Mouse (Mus musculus): ENCODE results near the gene Lrrc8b. TPM values are rescaled to one million over a fixed set of nuclear protein-coding genes. Genes with fewer than 3 reads are reported as not detected.
A peak's percentile ranks its signal among the peaks of the same experiment; 100 is the strongest.

The Lrrc8b gene
- polyA plus RNA-seq, 1 experiment, result 19.2 TPM

- no peaks in the 10 kb centered on the region for H3K27me3 ChIP-seq (ENCODE audit: control insufficient read depth, insufficient read depth, low read length)
- WGBS, result 89% methylated on average over 6 of the region's 6 CpGs
- H3K4me1 ChIP-seq (replicated peaks; ENCODE audit: control insufficient read depth, insufficient read depth, low read length), result peaks cover 5% of the 10 kb centered on the region
- no peak for DNase-seq
- no peaks in the 10 kb centered on the region for H3K36me3 ChIP-seq (ENCODE audit: control insufficient read depth, insufficient read depth, low read length)
- H3K4me3 ChIP-seq (ENCODE audit: control insufficient read depth, insufficient read depth, low read length), result no peak overlapping the region
- TF ChIP-seq CTCF (IDR thresholded peaks at IDR 0.05; ENCODE audit: borderline replicate concordance, control insufficient read depth, extremely low read depth, insufficient read depth, low read length, poor library complexity) (no peak), POLR2A (IDR thresholded peaks at IDR 0.05; ENCODE audit: control insufficient read depth, extremely low read depth, insufficient read depth, low read length, poor library complexity) (no peak)
- H3K27ac ChIP-seq (ENCODE audit: control insufficient read depth, insufficient read depth, low read length), result no peak overlapping the region
Observed at GRCm38 (mm10) chr5:105410521-105411293, 4.9 kb upstream of the Lrrc8b start.

GRCm38 (mm10) chr5:105411294-105411570 is 4.3 kb upstream of the Lrrc8b start:
- Histone ChIP-seq H3K4me1 (replicated peaks; ENCODE audit: control insufficient read depth, insufficient read depth, low read length) (peaks cover 6% of the 10 kb centered on the region), H3K4me3 (ENCODE audit: control insufficient read depth, insufficient read depth, low read length) (no peak overlapping the region), H3K27ac (ENCODE audit: control insufficient read depth, insufficient read depth, low read length) (no peak overlapping the region), H3K27me3 (ENCODE audit: control insufficient read depth, insufficient read depth, low read length) (no peaks in the 10 kb centered on the region), H3K36me3 (ENCODE audit: control insufficient read depth, insufficient read depth, low read length) (no peaks in the 10 kb centered on the region)
- TF ChIP-seq CTCF (IDR thresholded peaks at IDR 0.05; ENCODE audit: borderline replicate concordance, control insufficient read depth, extremely low read depth, insufficient read depth, low read length, poor library complexity), result no peak
- TF ChIP-seq POLR2A (IDR thresholded peaks at IDR 0.05; ENCODE audit: control insufficient read depth, extremely low read depth, insufficient read depth, low read length, poor library complexity), result no peak
- WGBS, result 80% methylated on average over 4 of the region's 4 CpGs
- DNase-seq, result no peak

GRCm38 (mm10) chr5:105411768-105412167 is 3.8 kb upstream of the Lrrc8b start:
- H3K27me3 ChIP-seq (ENCODE audit: control insufficient read depth, insufficient read depth, low read length), result no peaks in the 10 kb centered on the region
- H3K4me1 ChIP-seq (replicated peaks; ENCODE audit: control insufficient read depth, insufficient read depth, low read length), result peaks cover 8% of the 10 kb centered on the region
- WGBS, result 92% methylated on average over 2 of the region's 2 CpGs
- TF ChIP-seq POLR2A (IDR thresholded peaks at IDR 0.05; ENCODE audit: control insufficient read depth, extremely low read depth, insufficient read depth, low read length, poor library complexity), result no peak
- no peak for TF ChIP-seq CTCF (IDR thresholded peaks at IDR 0.05; ENCODE audit: borderline replicate concordance, control insufficient read depth, extremely low read depth, insufficient read depth, low read length, poor library complexity)
- no peaks in the 10 kb centered on the region for H3K36me3 ChIP-seq (ENCODE audit: control insufficient read depth, insufficient read depth, low read length)
- H3K4me3 ChIP-seq (ENCODE audit: control insufficient read depth, insufficient read depth, low read length), result no peak overlapping the region
- H3K27ac ChIP-seq (ENCODE audit: control insufficient read depth, insufficient read depth, low read length), result no peak overlapping the region
- no peak for DNase-seq

GRCm38 (mm10) chr5:105412634-105413033 is 2.9 kb upstream of the Lrrc8b start:
- Histone ChIP-seq H3K4me1 (replicated peaks; ENCODE audit: control insufficient read depth, insufficient read depth, low read length) (peaks cover 12% of the 10 kb centered on the region), H3K27me3 (ENCODE audit: control insufficient read depth, insufficient read depth, low read length) (no peaks in the 10 kb centered on the region), H3K4me3 (ENCODE audit: control insufficient read depth, insufficient read depth, low read length) (no peak overlapping the region), H3K36me3 (ENCODE audit: control insufficient read depth, insufficient read depth, low read length) (no peaks in the 10 kb centered on the region), H3K27ac (ENCODE audit: control insufficient read depth, insufficient read depth, low read length) (no peak overlapping the region)
- no peak for TF ChIP-seq CTCF (IDR thresholded peaks at IDR 0.05; ENCODE audit: borderline replicate concordance, control insufficient read depth, extremely low read depth, insufficient read depth, low read length, poor library complexity)
- TF ChIP-seq POLR2A (IDR thresholded peaks at IDR 0.05; ENCODE audit: control insufficient read depth, extremely low read depth, insufficient read depth, low read length, poor library complexity), result no peak
- WGBS, result 66% methylated on average over 3 of the region's 3 CpGs
- DNase-seq, result no peak

DNA sequence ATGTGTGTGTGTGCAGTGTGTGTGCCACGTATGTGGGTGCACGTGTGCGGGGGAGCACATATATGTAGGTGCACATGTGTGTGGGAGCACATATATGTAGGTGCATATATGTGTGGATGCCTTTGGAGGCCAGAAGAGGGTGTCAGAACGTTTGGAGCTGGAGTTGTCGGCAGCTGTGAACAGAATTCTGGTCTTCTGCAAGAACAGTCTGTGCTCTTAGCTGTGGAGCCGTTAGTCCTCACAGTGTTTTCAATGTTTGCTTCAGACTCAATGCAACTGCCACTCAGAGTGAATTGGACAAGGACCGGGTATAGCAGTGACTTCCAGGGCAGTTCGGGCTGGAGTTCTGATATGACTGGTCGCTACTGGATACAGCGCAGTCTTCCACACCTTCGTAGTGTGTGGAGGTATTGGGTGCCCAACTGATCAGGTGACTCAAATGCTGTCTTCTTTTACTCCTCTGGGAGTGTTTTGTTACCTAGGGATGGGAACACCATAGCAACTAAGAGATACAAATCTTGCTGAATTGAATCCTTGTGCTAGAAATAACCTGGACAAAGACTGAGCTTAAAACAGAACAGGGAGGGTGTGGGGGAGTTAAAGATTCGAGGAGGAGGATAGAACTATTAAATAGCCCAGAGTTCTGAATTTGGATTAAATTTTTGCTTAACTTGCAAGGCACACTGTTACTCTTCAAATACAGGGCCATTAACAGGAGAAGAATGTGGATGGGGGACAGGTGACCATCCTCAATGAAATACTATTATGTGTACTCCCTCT is 1.0 kb upstream of the Lrrc8b start:
- Histone ChIP-seq H3K36me3 (ENCODE audit: control insufficient read depth, insufficient read depth, low read length) (no peaks in the 10 kb centered on the region), H3K4me3 (ENCODE audit: control insufficient read depth, insufficient read depth, low read length) (no peak overlapping the region), H3K4me1 (replicated peaks; ENCODE audit: control insufficient read depth, insufficient read depth, low read length) (peaks cover 17% of the 10 kb centered on the region), H3K27ac (ENCODE audit: control insufficient read depth, insufficient read depth, low read length) (no peak overlapping the region), H3K27me3 (ENCODE audit: control insufficient read depth, insufficient read depth, low read length) (no peaks in the 10 kb centered on the region)
- TF ChIP-seq POLR2A (IDR thresholded peaks at IDR 0.05; ENCODE audit: control insufficient read depth, extremely low read depth, insufficient read depth, low read length, poor library complexity), result no peak
- TF ChIP-seq CTCF (IDR thresholded peaks at IDR 0.05; ENCODE audit: borderline replicate concordance, control insufficient read depth, extremely low read depth, insufficient read depth, low read length, poor library complexity), result no peak
- no peak for DNase-seq
- 89% methylated on average over 12 of the region's 12 CpGs for WGBS

- Histone ChIP-seq H3K27me3 (ENCODE audit: control insufficient read depth, insufficient read depth, low read length) (no peaks in the 10 kb centered on the region), H3K4me3 (ENCODE audit: control insufficient read depth, insufficient read depth, low read length) (peak overlapping the region; percentile 67), H3K4me1 (replicated peaks; ENCODE audit: control insufficient read depth, insufficient read depth, low read length) (peaks cover 14% of the 10 kb centered on the region; the same call in 1 of the 2 replicates), H3K27ac (ENCODE audit: control insufficient read depth, insufficient read depth, low read length) (no peak overlapping the region), H3K36me3 (ENCODE audit: control insufficient read depth, insufficient read depth, low read length) (no peaks in the 10 kb centered on the region)
- no peak for TF ChIP-seq POLR2A (IDR thresholded peaks at IDR 0.05; ENCODE audit: control insufficient read depth, extremely low read depth, insufficient read depth, low read length, poor library complexity)
- no peak for TF ChIP-seq CTCF (IDR thresholded peaks at IDR 0.05; ENCODE audit: borderline replicate concordance, control insufficient read depth, extremely low read depth, insufficient read depth, low read length, poor library complexity)
- no peak for DNase-seq
- WGBS, result 5% methylated on average over 35 of the region's 36 CpGs
Observed at GRCm38 (mm10) chr5:105415951-105416675, 538 bp downstream of the Lrrc8b start.
